Mouse (Mus musculus): ENCODE measurements at regions not wholly inside any gene's neighbourhood (a gene's known extent, or its start where the extent isn't known, plus 50 kb on each side); places are given as distances from the start of the nearest gene placed in this dataset.

GRCm38 (mm10) chr15:85650241-85650640, 68.0 kb upstream of the Wnt7b start:
- peaks cover 15% of the 10 kb centered on the region for H3K27me3 ChIP-seq (ENCODE audit: control insufficient read depth, insufficient read depth, low read depth, low read length)
- 52% methylated on average over 5 of the region's 5 CpGs for whole genome bisulfite sequencing (ENCODE audit: insufficient replicate concordance)

GRCm38 (mm10) chr15:85651718-85652420, 69.6 kb upstream of the Wnt7b start:
- H3K4me1 ChIP-seq (ENCODE audit: control insufficient read depth, low read depth, low read length): no peaks in the 10 kb centered on the region
- no peak overlapping the region for H3K4me2 ChIP-seq (ENCODE audit: low read depth, low read length)
- H3K27ac ChIP-seq (ENCODE audit: low read length): no peak overlapping the region
- no peak overlapping the region for H3K4me3 ChIP-seq (ENCODE audit: low read depth, low read length)
- peaks cover 3% of the 10 kb centered on the region; the same call in 1 of the 2 replicates for H3K27me3 ChIP-seq (ENCODE audit: control insufficient read depth, insufficient read depth, low read depth, low read length)
- no peaks in the 10 kb centered on the region for H3K36me3 ChIP-seq (ENCODE audit: control insufficient read depth, insufficient read depth)
- no peaks in the 10 kb centered on the region for H3K9me3 ChIP-seq (replicated peaks; ENCODE audit: control insufficient read depth, low read length)
- H3K9ac ChIP-seq (ENCODE audit: low read depth, low read length): no peak overlapping the region
- no peak for ATAC-seq (ENCODE audit: low read depth)
- 55% methylated on average over 9 of the region's 9 CpGs for WGBS (ENCODE audit: insufficient replicate concordance)

More at GRCm38 (mm10) chr15:85650241-85650640, 68.0 kb upstream of the Wnt7b start:
- H3K9ac ChIP-seq (ENCODE audit: low read depth, low read length): no peak overlapping the region
- no peak overlapping the region for H3K27ac ChIP-seq (ENCODE audit: low read length)
- H3K4me1 ChIP-seq (ENCODE audit: control insufficient read depth, low read depth, low read length): no peaks in the 10 kb centered on the region; the same call in 1 of the 2 replicates
- H3K9me3 ChIP-seq (replicated peaks; ENCODE audit: control insufficient read depth, low read length): no peaks in the 10 kb centered on the region
- no peak overlapping the region for H3K4me2 ChIP-seq (ENCODE audit: low read depth, low read length)
- no peak overlapping the region for H3K4me3 ChIP-seq (ENCODE audit: low read depth, low read length)
- no peaks in the 10 kb centered on the region for H3K36me3 ChIP-seq (ENCODE audit: control insufficient read depth, insufficient read depth)
- no peak for ATAC-seq (ENCODE audit: low read depth)

- ATAC-seq (ENCODE audit: low read depth): no peak
- H3K4me3 ChIP-seq (ENCODE audit: low read depth, low read length): no peak overlapping the region
- H3K36me3 ChIP-seq (ENCODE audit: control insufficient read depth, insufficient read depth): no peaks in the 10 kb centered on the region
- H3K4me1 ChIP-seq (ENCODE audit: control insufficient read depth, low read depth, low read length): no peaks in the 10 kb centered on the region
- H3K9me3 ChIP-seq (replicated peaks; ENCODE audit: control insufficient read depth, low read length): no peaks in the 10 kb centered on the region
- no peaks in the 10 kb centered on the region; the same call in 1 of the 2 replicates for H3K27me3 ChIP-seq (ENCODE audit: control insufficient read depth, insufficient read depth, low read depth, low read length)
- whole genome bisulfite sequencing (ENCODE audit: insufficient replicate concordance): 79% methylated on average over 5 of the region's 5 CpGs
- no peak overlapping the region for H3K9ac ChIP-seq (ENCODE audit: low read depth, low read length)
- no peak overlapping the region for H3K27ac ChIP-seq (ENCODE audit: low read length)
- no peak overlapping the region for H3K4me2 ChIP-seq (ENCODE audit: low read depth, low read length)
These were observed 70.2 kb upstream of the Wnt7b start for GRCm38 (mm10) chr15:85652431-85652830.

GRCm38 (mm10) chr15:85652871-85653337, 70.6 kb upstream of the Wnt7b start:
- H3K27me3 ChIP-seq (ENCODE audit: control insufficient read depth, insufficient read depth, low read depth, low read length): no peaks in the 10 kb centered on the region; the same call in 1 of the 2 replicates
- no peaks in the 10 kb centered on the region for H3K9me3 ChIP-seq (replicated peaks; ENCODE audit: control insufficient read depth, low read length)
- H3K4me3 ChIP-seq (ENCODE audit: low read depth, low read length): no peak overlapping the region; the same call in 1 of the 2 replicates
- H3K4me1 ChIP-seq (ENCODE audit: control insufficient read depth, low read depth, low read length): no peaks in the 10 kb centered on the region
- ATAC-seq (ENCODE audit: low read depth): no peak
- no peaks in the 10 kb centered on the region for H3K36me3 ChIP-seq (ENCODE audit: control insufficient read depth, insufficient read depth)
- no peak overlapping the region for H3K9ac ChIP-seq (ENCODE audit: low read depth, low read length)
- 70% methylated on average over 9 of the region's 9 CpGs for WGBS (ENCODE audit: insufficient replicate concordance)
- no peak overlapping the region for H3K4me2 ChIP-seq (ENCODE audit: low read depth, low read length)
- no peak overlapping the region; the same call in 1 of the 2 replicates for H3K27ac ChIP-seq (ENCODE audit: low read length)

- no peaks in the 10 kb centered on the region; the same call in 1 of the 2 replicates for H3K27me3 ChIP-seq (ENCODE audit: control insufficient read depth, insufficient read depth, low read depth, low read length)
- WGBS (ENCODE audit: insufficient replicate concordance): 50% methylated on average over 32 of the region's 32 CpGs
These were observed 71.4 kb upstream of the Wnt7b start for GRCm38 (mm10) chr15:85653421-85654401.

GRCm38 (mm10) chr15:85654791-85655190, 72.5 kb upstream of the Wnt7b start:
- no peak overlapping the region for H3K9ac ChIP-seq (ENCODE audit: low read depth, low read length)
- WGBS (ENCODE audit: insufficient replicate concordance): 70% methylated on average over 3 of the region's 3 CpGs
- H3K36me3 ChIP-seq (ENCODE audit: control insufficient read depth, insufficient read depth): no peaks in the 10 kb centered on the region
- no peaks in the 10 kb centered on the region for H3K9me3 ChIP-seq (replicated peaks; ENCODE audit: control insufficient read depth, low read length)
- H3K4me1 ChIP-seq (ENCODE audit: control insufficient read depth, low read depth, low read length): no peaks in the 10 kb centered on the region
- no peak overlapping the region for H3K4me2 ChIP-seq (ENCODE audit: low read depth, low read length)
- H3K4me3 ChIP-seq (ENCODE audit: low read depth, low read length): no peak overlapping the region
- no peaks in the 10 kb centered on the region; the same call in 1 of the 2 replicates for H3K27me3 ChIP-seq (ENCODE audit: control insufficient read depth, insufficient read depth, low read depth, low read length)
- no peak for ATAC-seq (ENCODE audit: low read depth)
- H3K27ac ChIP-seq (ENCODE audit: low read length): no peak overlapping the region

More at GRCm38 (mm10) chr15:85653421-85654401, 71.4 kb upstream of the Wnt7b start:
- Histone ChIP-seq H3K27ac (ENCODE audit: low read length) (peak overlapping the region; percentile 59), H3K36me3 (ENCODE audit: control insufficient read depth, insufficient read depth) (no peaks in the 10 kb centered on the region), H3K9me3 (replicated peaks; ENCODE audit: control insufficient read depth, low read length) (no peaks in the 10 kb centered on the region), H3K9ac (ENCODE audit: low read depth, low read length) (peak overlapping the region; percentile 11; the same call in 1 of the 2 replicates), H3K4me2 (ENCODE audit: low read depth, low read length) (no peak overlapping the region; the same call in 1 of the 2 replicates), H3K4me3 (ENCODE audit: low read depth, low read length) (no peak overlapping the region; the same call in 1 of the 2 replicates), H3K4me1 (ENCODE audit: control insufficient read depth, low read depth, low read length) (no peaks in the 10 kb centered on the region)
- ATAC-seq (ENCODE audit: low read depth): peak; percentile 58

GRCm38 (mm10) chr15:85655751-85656167, 73.5 kb upstream of the Wnt7b start:
- no peak overlapping the region for H3K4me2 ChIP-seq (ENCODE audit: low read depth, low read length)
- H3K27me3 ChIP-seq (ENCODE audit: control insufficient read depth, insufficient read depth, low read depth, low read length): peaks cover 4% of the 10 kb centered on the region
- H3K4me3 ChIP-seq (ENCODE audit: low read depth, low read length): no peak overlapping the region
- H3K4me1 ChIP-seq (ENCODE audit: control insufficient read depth, low read depth, low read length): no peaks in the 10 kb centered on the region
- no peaks in the 10 kb centered on the region for H3K9me3 ChIP-seq (replicated peaks; ENCODE audit: control insufficient read depth, low read length)
- H3K36me3 ChIP-seq (ENCODE audit: control insufficient read depth, insufficient read depth): no peaks in the 10 kb centered on the region
- no peak overlapping the region for H3K27ac ChIP-seq (ENCODE audit: low read length)
- H3K9ac ChIP-seq (ENCODE audit: low read depth, low read length): no peak overlapping the region
- 52% methylated on average over 6 of the region's 6 CpGs for WGBS (ENCODE audit: insufficient replicate concordance)
- ATAC-seq (ENCODE audit: low read depth): no peak

- Histone ChIP-seq H3K9ac (ENCODE audit: low read depth, low read length) (no peak overlapping the region), H3K4me2 (ENCODE audit: low read depth, low read length) (no peak overlapping the region), H3K27ac (ENCODE audit: low read length) (no peak overlapping the region), H3K9me3 (replicated peaks; ENCODE audit: control insufficient read depth, low read length) (no peaks in the 10 kb centered on the region), H3K27me3 (ENCODE audit: control insufficient read depth, insufficient read depth, low read depth, low read length) (peaks cover 11% of the 10 kb centered on the region), H3K36me3 (ENCODE audit: control insufficient read depth, insufficient read depth) (no peaks in the 10 kb centered on the region), H3K4me3 (ENCODE audit: low read depth, low read length) (no peak overlapping the region), H3K4me1 (ENCODE audit: control insufficient read depth, low read depth, low read length) (no peaks in the 10 kb centered on the region)
- ATAC-seq (ENCODE audit: low read depth): no peak
- WGBS (ENCODE audit: insufficient replicate concordance): 72% methylated on average over 6 of the region's 6 CpGs
These were observed 74.6 kb upstream of the Wnt7b start for GRCm38 (mm10) chr15:85656852-85657251.

All from liver, embryonic 16.5 days (tissue).